Mouse (Mus musculus) left cerebral cortex, adult 2 months (tissue): ENCODE data around the gene Dpt. TPM values are rescaled to one million over a fixed set of nuclear protein-coding genes. Genes with fewer than 3 reads are reported as not detected.
A peak's percentile ranks its signal among the peaks of the same experiment; 100 is the strongest.
"Not testable (repeated sequence)": the region's sequence is repeated elsewhere in the genome, so short reads cannot be mapped to it uniquely, and the experiment has no call there.

Source experiments
- DNase-seq, 2 experiments: peaks; one replicate each; pipeline ENCODE4 v3.0.0; 2021 to 2022; ENCODE audit warnings: low spot score in 2 of 2, mixed read lengths in 1 of 2; ENCODE audit errors: extremely low spot score in 1 of 2
- H3K27ac ChIP-seq: fragments of 200-600 bp; 2 replicates; pipeline ENCODE4 v1.8.1; 2022
- H3K4me3 ChIP-seq: fragments of 200-600 bp; 2 replicates; pipeline ENCODE4 v1.8.1; 2022
- CTCF ChIP-seq: fragments of 200-600 bp; IDR thresholded peaks from 2 replicates; pipeline ENCODE4 v1.8.1; 2022; ENCODE audit warnings: antibody characterized with exemption, mild to moderate bottlenecking, moderate library complexity
- intact Hi-C: fragments of 180-260 bp; cut with DNase I; formaldehyde crosslinking; loops from one replicate; pipeline ENCODE4 v1.15.1; 2025
- total RNA-seq, 2 experiments: library from RNA; stranded (reverse); gene quantifications; 2 replicates each; pipeline ENCODE4 v1.2.3; 2021

Dpt gene
- total RNA-seq, 2 experiments from 2014 or later: 0.38 TPM; not detected in 1

DNA sequence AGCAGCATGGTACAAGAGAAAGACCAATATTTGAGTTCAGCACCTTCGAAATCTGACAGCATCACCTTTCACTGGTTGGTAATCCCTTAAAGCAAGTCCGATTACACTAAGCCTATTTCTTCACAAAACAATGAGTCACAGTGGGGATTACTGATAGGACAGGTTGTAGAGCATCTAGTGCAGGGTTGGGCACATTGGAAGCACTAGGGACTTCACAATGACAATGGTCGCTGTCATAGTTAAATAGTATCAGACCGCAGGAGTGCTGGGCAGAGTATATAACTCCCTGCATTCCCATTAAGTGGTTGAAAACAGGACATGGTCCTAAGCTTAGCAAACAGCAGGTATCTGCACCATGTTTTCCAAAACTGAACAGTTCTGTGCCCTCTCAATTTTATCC lies 25.8 kb downstream of the Dpt start:
- no peak overlapping the region for H3K4me3 ChIP-seq
- no peak overlapping the region for H3K27ac ChIP-seq
- intact Hi-C loops: no loop called here
- TF ChIP-seq CTCF: no peak
- DNase-seq: no peak

DNA sequence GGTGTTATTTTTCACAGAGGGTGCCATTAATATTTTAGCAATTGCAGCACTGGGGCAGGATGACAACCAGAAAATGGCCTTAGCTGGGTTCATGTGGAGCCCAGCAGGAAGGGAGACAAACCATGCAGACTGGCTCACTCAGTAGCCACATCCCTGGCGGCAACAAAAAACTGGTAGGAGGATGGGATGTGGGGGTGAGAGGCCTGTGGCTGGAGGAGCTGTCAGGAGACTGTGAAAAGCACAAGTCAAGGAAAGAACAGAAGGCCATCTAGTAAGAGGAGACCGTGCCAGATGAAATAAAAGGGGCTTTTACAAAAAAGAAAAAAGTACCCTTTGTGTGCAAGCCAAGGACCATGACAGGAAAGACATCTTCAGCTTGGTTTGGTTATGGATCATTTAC lies 28.5 kb downstream of the Dpt start:
- H3K4me3 ChIP-seq: no peak overlapping the region
- intact Hi-C loops: no loop called here
- no peak for DNase-seq
- no peak for TF ChIP-seq CTCF
- no peak overlapping the region for H3K27ac ChIP-seq

DNA sequence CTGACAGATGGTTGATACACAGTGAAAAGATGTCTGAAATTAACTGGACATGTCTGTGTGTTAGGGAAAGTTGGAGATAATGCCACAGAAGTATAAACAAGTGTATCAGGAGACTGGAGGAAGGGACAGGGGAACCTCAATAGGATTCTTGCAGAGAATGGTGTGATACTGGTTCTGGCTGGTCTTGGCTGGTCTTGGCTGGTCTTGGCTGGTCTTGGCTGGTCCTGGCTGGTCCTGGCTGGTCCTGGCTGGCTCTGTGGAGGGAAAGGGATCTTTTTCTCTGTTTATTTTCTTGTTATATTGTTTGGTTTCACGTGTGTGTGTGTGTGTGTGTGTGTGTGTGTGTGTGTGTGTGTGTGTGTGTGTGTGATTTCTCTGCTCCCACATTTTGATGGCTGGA lies 33.4 kb downstream of the Dpt start:
- Histone ChIP-seq H3K27ac (no peak overlapping the region), H3K4me3 (no peak overlapping the region)
- intact Hi-C loops: no loop called here
- TF ChIP-seq CTCF: no peak
- no peak for DNase-seq

DNA sequence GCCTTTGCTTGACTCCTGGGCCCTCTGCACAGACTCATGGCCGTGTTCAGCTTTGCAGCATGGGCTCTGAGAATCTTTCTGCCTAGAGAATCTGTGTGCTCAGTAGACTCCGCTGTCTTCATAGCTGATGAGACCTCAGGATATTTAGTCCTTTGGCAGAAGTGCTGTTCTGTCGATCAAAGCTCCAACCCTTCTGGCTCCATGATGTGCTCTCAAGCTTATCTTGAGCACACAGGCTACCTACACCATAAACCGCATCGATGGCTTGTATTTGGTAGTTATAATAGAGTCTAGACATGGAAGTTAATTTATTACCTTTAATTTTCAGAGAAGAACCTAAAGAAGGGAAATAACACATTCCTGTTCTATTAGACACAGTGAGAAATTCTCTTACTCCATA lies 36.0 kb downstream of the Dpt start:
- intact Hi-C loops: no loop called here
- H3K4me3 ChIP-seq: no peak overlapping the region
- no peak overlapping the region for H3K27ac ChIP-seq
- TF ChIP-seq CTCF: no peak
- no peak for DNase-seq

DNA sequence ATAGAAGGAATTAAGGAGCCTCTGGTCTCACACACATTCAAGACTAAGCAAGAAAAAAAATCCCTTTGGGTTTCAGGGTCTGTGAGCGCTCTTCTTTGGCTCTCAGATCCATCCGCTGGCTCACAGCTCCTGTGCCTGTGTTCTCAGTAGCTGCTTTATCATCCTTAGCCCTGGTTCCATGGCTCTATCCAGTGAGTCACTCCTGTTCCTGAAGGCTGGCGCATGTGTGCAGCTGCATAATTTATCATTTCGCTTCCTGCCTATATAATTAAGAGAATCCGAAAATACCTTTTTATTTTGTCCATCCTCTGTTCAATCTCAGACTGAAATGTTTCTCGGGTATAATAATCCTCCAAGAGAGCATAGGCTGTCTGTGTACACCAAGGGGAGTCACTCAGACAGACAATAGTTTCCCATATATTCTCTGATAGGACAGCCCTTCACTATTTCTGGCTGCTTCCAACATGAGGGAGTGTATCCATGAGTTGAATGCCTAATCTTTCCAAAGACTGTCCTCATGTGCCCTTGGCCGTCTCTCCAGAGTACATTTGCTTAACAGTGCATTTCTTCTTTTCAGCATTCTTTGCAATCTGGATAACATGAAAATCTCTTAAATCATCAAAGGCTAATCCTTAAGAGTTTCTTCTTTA lies 52.3 kb downstream of the Dpt start:
- intact Hi-C loops: loop anchor here (5.0 kb wide), 2 partner anchors 51 to 391 kb away; partner anchors contain the start of genes Atp1b1 and Dpt
- Histone ChIP-seq H3K27ac (peak overlapping the region; percentile 63), H3K4me3 (no peak overlapping the region)
- no peak for TF ChIP-seq CTCF
- DNase-seq: peak in 1 of 2 experiments; percentile 20

DNA sequence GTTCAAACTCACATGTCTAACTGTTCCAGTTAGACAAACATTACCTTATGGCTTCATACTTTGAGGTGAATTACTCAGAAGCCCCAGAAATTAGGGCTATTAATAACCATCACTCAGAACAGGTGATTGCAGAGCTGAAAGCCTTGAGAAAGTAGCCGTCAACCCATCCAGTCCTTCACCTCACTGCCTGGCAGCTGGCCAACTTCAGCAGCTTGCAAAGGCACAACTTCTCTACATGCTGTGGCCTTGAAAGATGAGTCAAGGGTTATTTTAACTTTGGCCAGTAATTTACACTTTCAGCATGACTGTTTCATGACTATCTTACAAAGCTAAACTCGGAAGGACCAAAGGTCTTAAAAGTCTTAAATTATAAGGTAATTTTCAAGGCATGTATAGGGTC lies 59.3 kb downstream of the Dpt start:
- H3K4me3 ChIP-seq, intact Hi-C loops, H3K27ac ChIP-seq, DNase-seq: not testable (repeated sequence)

DNA sequence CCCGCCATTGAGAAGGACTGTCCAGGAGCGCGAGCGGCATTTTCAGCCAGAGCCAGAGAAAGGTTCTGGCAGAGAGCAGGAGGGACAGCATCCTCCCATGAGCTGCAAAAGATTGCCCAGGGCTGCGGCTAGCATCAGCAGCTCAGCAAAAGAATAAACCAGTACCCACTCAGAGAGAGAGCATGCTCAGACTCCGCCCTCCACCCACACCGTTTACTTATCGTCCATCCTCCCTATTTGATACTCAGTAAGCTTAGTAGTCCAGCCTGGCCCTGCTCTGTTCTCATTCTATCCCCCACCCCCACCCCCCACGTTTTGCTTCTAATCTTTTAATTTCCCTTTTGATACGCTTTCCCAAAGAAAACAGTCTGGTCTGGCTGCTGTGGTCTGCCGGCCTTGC lies 63.5 kb downstream of the Dpt start:
- intact Hi-C loops: no loop called here

DNA sequence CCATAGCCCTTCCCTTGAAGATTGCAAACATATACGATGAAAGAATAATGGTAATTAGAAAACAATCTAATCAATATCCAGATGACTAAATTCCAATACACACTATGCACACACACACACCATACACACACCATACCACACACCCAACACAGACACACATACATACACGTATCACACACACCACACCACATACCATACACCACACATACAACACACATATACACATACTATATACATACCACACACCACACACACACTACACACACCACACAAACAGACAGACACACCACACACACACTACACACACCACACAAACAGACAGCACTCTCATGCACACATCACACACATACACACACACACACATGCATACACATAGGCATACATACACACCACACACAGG lies 64.3 kb downstream of the Dpt start:
- no peak for DNase-seq
- TF ChIP-seq CTCF: no peak
- H3K27ac ChIP-seq: no peak overlapping the region
- intact Hi-C loops: no loop called here
- no peak overlapping the region for H3K4me3 ChIP-seq

More for the DNA sequence above, 63.5 kb downstream of the Dpt start:
- TF ChIP-seq CTCF: no peak
- no peak for DNase-seq
- H3K4me3 ChIP-seq: no peak overlapping the region
- no peak overlapping the region for H3K27ac ChIP-seq

DNA sequence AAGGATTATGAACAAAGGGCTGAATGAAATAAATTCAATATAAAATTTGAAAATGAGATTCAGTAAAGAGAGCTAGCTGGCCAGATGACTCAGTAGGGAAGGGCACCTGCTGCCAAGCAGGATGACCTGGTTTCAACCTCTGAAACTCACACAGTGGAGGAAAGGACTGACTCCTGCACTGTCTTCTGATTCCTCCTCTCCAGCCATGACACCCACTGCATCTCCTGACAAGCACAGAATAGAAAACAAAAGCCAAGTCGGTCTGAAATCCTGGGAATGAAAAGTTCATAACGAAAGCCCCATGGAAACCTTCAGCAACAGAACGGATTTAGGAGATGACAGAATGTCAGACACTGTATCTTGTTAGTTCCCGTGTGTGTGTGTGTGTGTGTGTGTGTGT lies 65.1 kb downstream of the Dpt start:
- no peak for DNase-seq
- Histone ChIP-seq H3K27ac (no peak overlapping the region), H3K4me3 (no peak overlapping the region)
- intact Hi-C loops: no loop called here
- TF ChIP-seq CTCF: no peak

DNA sequence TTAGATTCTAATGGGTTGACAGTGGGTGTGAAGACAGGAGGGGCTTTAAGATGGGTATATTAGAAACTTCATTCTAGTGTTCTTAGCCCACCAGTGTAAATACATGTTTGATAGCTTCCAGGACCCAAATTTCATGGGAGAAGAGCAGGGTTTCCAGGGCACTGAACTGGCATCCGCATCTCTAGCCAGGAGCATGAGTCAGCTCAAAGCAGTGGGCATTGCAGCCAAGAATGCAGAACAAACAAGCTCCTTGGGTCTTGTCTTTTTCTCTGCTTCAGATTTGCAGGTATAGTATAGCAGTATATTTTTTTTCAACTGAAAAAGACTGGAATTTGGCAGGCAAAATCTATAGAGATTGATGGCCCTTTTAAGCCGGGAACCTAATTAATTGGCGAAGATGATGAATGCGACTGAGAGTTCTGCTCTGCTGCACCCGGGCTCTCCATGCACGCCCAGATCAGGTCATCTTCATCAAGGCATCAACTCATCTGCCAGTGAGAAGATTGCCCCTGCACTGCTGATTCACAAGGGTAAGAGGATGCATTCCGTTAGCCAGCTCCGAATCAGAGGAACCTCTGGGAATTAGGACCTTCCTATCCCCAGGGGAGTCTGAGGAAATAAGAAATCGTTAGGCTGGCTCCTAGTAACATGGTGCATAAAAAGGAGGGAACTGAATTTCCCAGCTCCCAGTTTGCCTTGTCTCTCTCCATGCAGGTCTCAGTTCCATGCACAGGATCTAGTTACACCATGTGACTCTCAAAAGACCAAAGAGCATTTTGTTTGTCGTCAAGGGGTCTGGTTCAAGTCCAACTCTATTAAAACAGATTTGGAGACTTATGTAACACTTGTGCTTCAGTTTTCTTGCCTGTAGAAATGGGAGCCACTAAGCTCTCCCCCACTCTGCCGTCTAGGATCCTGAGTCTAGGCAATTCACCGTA lies 66.8 kb downstream of the Dpt start:
- intact Hi-C loops: no loop called here
- no peak for DNase-seq
- TF ChIP-seq CTCF: no peak
- H3K27ac ChIP-seq: peak overlapping the region; percentile 19; the same call in 1 of the 2 replicates
- H3K4me3 ChIP-seq: no peak overlapping the region

DNA sequence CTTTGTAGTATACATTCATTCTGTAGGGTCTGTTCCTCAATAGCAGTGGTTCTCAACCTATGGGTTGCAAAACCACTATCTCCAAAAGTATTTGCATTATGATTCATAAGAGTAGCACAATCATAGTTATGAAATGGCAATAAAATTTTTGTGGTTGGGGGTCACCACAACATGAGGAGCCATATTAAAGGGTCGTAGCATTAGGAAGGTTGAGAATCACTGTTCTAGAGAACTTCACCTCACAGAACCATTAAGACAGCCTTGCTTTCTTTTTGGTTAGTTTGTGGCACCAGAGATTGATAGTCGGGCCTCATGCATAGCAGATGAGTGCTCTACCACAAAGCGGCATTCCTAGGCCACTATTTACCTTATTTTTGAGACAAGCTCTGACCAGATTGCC lies 68.2 kb downstream of the Dpt start:
- H3K4me3 ChIP-seq: no peak overlapping the region
- no peak for DNase-seq
- intact Hi-C loops: no loop called here
- TF ChIP-seq CTCF: no peak
- H3K27ac ChIP-seq: no peak overlapping the region

DNA sequence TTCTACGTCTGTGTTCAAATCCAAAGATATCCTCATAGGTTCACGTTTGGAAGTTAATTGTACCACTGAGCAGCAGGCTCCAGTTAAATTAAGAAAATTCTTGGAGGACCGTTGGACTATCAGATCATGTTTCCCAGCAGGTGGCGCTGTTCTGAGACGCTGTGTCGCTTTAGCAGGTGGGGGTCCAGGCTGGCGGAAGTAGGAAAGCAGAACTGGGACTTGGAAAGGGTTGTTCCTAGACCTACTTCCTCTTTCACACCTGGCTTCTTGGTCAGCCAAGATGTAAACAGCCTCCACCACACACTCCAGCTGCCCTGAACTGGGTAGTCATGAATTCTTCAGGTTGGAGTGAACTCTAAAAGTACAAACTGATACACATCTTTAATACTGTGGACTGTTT lies 74.2 kb downstream of the Dpt start:
- H3K4me3 ChIP-seq: no peak overlapping the region
- no peak for DNase-seq
- H3K27ac ChIP-seq: no peak overlapping the region
- intact Hi-C loops: no loop called here
- TF ChIP-seq CTCF: peak; percentile 34

Other genes with a start within 250 kb of the Dpt start
- not detected for gene Xcl1, start 138.9 kb downstream of the Dpt start, total RNA-seq